Mouse (Mus musculus): ENCODE data around the gene Havcr2.
"Not testable (repeated sequence)": the region's sequence is repeated elsewhere in the genome, so short reads cannot be mapped to it uniquely, and the experiment has no call there.

Havcr2 gene

GRCm38 (mm10) chr11:46454453-46455045 is at the start of gene Havcr2:
Gene Havcr2, plus strand, starts transcription at chr11:46454935.
- DNase-seq (ENCODE audit: low read depth), result peak; percentile 14

- DNase-seq (ENCODE audit: low read depth), result no peak
Measured at GRCm38 (mm10) chr11:46404986-46405385, 49.7 kb upstream of the Havcr2 start.

GRCm38 (mm10) chr11:46406721-46407120 is 48.0 kb upstream of the Havcr2 start:
- no peak for DNase-seq (ENCODE audit: low read depth)

DNA sequence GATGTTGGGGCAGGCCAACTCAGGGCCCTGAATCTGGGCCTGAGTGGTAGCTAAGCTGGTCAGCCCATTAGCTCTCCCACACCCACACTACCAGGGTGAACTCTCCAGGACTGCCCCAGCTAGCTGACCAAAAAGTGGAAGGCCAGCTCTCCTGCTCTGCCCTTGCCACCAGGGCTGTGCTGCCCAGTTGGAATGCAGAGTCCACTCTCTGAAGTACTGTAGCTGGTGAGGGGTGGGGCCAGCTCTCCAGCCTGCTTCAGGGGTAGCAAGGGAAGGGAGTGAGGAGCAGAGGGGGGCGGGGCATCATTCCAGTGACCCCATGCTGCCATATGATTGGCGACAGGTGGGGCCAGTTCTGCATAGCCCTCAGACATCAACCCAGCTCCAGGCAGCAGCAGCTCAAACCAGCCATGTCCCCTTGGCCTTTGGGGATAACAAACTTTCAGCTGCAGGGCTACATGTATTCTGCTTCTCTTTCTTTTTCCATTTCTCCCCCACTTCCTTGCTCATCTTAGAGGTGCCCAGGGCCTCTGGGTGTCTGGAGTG is 44.6 kb upstream of the Havcr2 start:
- DNase-seq (ENCODE audit: low read depth), result no peak

DNA sequence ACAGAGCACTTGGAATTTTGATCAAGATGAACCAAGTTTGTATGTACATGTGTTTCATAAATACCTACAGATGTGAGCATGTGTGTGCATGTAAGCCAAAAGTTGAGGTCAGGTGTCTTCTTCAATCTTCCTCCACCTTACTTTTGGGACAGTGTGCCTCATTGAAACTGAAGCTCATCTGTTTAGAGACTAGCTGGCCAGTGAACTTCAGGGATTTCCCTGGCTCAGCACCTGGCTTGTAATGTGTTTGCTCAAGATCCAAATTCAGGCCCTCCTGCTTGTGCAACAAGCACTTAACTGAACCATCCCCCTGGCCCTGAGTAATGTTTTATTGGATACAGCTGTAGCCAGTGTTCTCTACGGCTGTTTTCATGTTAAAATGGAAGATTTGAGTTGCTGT is 36.3 kb upstream of the Havcr2 start:
- DNase-seq (ENCODE audit: low read depth), result peak; percentile 56

DNA sequence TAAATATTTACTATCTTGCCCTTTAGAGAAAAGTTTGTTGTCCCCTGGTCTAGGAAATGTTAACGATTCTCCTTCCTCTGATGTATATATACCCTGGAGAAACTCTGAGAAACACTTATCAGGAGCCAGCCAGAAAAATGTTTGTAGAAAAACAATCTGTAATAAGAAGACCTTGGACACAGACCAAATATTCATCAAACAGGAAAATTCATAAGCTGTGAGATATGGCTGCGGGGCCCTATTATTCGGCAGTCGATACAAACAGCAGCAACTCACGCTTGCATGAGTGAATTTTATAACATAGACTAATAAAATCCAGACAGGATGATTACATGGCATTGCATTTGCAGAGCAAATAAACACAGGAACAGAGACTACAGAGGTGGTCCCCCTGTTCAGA is 35.9 kb upstream of the Havcr2 start:
- DNase-seq (ENCODE audit: low read depth), result no peak

- no peak for DNase-seq (ENCODE audit: low read depth)
Measured at GRCm38 (mm10) chr11:46421086-46421888, 33.4 kb upstream of the Havcr2 start.

DNA sequence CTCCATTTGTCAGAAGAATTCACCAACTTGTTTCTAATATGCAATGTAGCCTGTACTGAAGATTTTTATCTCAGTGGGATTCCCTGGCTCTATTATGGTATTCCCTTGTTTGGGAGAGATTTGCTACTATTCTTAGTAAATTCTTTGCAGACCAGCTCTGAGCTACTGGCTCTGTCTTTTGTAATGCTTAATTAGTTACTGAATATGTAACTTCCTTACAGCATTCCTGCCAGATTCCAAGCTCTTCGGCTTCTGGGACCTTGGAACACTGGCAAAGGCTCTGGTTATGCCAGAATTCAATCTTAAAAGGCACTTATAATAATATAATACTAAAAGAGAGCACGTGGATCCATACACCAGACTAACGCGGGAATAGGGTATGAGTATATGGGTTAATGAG is 26.6 kb upstream of the Havcr2 start:
- DNase-seq (ENCODE audit: low read depth), result not testable (repeated sequence)

DNA sequence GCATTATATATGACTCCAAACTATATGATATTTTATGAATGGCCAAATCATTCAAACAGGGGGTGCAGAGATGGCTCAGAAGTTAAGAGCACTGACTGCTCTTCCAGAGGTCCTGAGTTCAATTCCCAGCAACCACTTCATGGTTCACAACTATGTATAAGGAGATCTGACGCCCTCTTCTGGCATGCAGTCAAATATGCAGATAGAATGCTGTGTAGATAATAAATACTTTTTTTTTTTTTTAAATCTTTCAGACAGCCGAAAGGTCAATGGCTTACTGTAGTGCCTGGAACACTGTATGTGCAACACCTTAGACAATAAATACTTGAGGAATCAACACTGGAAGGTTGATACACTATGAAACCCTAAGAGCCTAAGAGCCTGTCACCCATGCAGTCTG is 24.6 kb upstream of the Havcr2 start:
- DNase-seq (ENCODE audit: low read depth), result no peak

GRCm38 (mm10) chr11:46431129-46431528 is 23.6 kb upstream of the Havcr2 start:
- DNase-seq (ENCODE audit: low read depth), result peak; percentile 88

GRCm38 (mm10) chr11:46435363-46435762 is 19.4 kb upstream of the Havcr2 start:
- DNase-seq (ENCODE audit: low read depth), result no peak

GRCm38 (mm10) chr11:46436760-46437458 is 17.8 kb upstream of the Havcr2 start, which contains the start of gene Med7:
Gene Med7, plus strand, starts transcription at chr11:46436925.
- DNase-seq (ENCODE audit: low read depth), result peak; percentile 97

- DNase-seq (ENCODE audit: low read depth), result peak; percentile 70
Measured at GRCm38 (mm10) chr11:46437459-46438000, 17.2 kb upstream of the Havcr2 start.

DNA sequence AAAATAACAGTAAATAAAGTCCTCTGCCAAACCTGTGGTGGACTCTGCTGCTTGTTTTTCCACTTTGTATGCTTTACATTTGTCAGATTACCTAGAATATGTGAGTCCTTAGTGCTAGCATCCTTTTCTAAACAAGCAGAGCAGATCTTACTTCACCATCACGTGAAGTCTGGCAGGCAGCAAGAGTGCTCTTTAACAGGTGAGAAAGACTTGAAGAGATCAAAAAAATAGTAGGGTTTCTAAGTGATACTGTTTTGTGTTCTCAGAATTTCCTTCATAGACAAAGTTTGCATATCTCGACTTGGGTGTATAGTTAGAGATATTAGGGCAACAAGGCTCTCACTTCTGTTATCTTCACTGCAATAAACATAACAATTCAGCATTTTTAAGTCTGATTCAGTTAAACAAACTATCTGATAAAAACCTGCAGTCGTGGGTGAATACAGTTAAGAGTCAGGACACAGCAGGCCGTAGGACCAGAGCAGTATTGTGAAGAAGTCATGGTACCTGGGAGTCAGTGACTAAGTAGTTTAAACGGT is 15.7 kb upstream of the Havcr2 start:
- no peak for DNase-seq (ENCODE audit: low read depth)

DNA sequence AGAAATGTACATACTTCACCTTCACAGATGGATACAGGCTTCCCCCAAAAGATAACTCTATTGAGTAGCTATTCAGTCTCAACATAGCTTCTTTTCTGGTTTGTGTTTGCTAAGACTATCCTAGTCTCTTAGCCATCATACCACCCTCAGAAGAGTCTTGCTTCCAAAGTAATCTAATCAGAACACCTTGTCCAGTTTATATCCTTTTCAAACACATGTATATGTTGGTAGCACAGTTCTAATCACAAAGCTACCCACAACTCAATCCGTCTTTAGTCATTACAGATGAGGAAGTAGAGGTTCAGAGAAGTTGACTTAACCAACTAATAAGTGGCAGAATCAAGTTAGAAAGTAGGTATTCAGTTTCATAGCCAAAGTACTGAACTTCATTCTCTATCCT is 13.0 kb upstream of the Havcr2 start:
- DNase-seq (ENCODE audit: low read depth), result no peak

GRCm38 (mm10) chr11:46443152-46443551 is 11.6 kb upstream of the Havcr2 start:
- peak; percentile 17 for DNase-seq (ENCODE audit: low read depth)

GRCm38 (mm10) chr11:46443979-46444378 is 10.8 kb upstream of the Havcr2 start:
- DNase-seq (ENCODE audit: low read depth), result no peak

- no peak for DNase-seq (ENCODE audit: low read depth)
Measured at GRCm38 (mm10) chr11:46446150-46446549, 8.6 kb upstream of the Havcr2 start.

- no peak for DNase-seq (ENCODE audit: low read depth)
Measured at GRCm38 (mm10) chr11:46447644-46448484, 6.9 kb upstream of the Havcr2 start.

DNA sequence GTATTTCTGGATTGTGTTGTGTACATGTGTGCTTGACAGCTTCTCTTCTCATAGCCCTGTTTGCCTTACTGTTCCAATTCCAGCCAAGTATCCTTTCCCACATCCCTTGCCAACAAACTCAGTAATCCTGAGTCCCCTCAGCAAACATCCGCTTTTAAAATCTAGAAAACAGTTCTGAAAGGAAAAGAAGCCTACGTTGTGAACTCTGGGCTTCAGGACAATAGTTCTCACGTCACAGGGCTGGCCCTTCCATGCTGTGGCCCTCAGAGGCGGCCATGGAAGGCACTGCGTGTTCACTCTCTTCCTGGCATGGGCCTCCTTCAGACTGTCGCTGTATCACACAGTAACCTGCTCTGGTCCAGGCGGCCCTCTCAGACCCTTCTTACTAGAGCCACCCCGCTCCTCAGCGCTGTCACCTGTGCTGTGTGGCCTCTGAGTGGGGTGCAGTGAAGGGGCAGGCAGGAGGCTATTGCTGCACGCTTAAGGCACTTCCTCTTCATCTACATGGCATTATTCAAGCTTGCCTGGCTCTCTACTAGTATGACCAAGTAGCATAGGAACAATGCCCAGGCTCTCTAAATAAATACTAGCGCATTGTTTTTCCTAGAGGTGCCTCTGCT is 5.2 kb upstream of the Havcr2 start:
- no peak for DNase-seq (ENCODE audit: low read depth)

- no peak for DNase-seq (ENCODE audit: low read depth)
Measured at GRCm38 (mm10) chr11:46459960-46460359, 5.2 kb downstream of the Havcr2 start.
